Mouse (Mus musculus) lung, adult 2 months (tissue): ENCODE data around the gene Ppp1cb. TPM values are rescaled to one million over a fixed set of nuclear protein-coding genes. Genes with fewer than 3 reads are reported as not detected.
"Not testable (repeated sequence)": the region's sequence is repeated elsewhere in the genome, so short reads cannot be mapped to it uniquely, and the experiment has no call there.

Experiments used
- DNase-seq: peaks from one replicate; pipeline ENCODE4 v3.0.0; 2022
- H3K4me1 ChIP-seq: fragments of 200-500 bp; 2 replicates; pipeline ENCODE4 v1.6.1; 2011; ENCODE audit warnings: low read length; ENCODE audit not compliant: control insufficient read depth, insufficient read depth
- H3K4me3 ChIP-seq: fragments of 200-500 bp; replicated peaks from 2 replicates; pipeline ENCODE3; 2011; ENCODE audit warnings: low read depth, mild to moderate bottlenecking, control low read depth, low read length; ENCODE audit errors: extremely low read depth
- CTCF ChIP-seq: fragments of 200-500 bp; IDR thresholded peaks from 2 replicates; pipeline ENCODE4 v1.5.1; 2011; ENCODE audit warnings: mild to moderate bottlenecking, low read length, control low read depth; ENCODE audit not compliant: insufficient read depth
- POLR2A ChIP-seq: fragments of 200-500 bp; IDR thresholded peaks from 2 replicates; pipeline ENCODE4 v1.6.1; 2011; ENCODE audit warnings: low read depth, mild to moderate bottlenecking, control low read depth, low read length, borderline replicate concordance; ENCODE audit errors: extremely low read depth
- WGBS: fragments of 180-500 bp; shearing (Covaris S2); methylation state at CpG from one replicate; pipeline ENCODE4 v1.1.7; 2018; 5-methylcytosine and 5-hydroxymethylcytosine counted together
- polyA plus RNA-seq: library from polyadenylated mRNA; depleted of rRNA; stranded (reverse); fragments of >200 nt; gene quantifications from 2 replicates; pipeline ENCODE4 v1.2.3, GENCODE M21; 2012

Ppp1cb gene
- polyA plus RNA-seq, 1 experiment, result 44.2 TPM

GRCm38 (mm10) chr5:32422081-32422589 lies 36.5 kb upstream of the Ppp1cb start:
- WGBS, result 28% methylated on average over 15 of the region's 15 CpGs
- no peak overlapping the region for H3K4me3 ChIP-seq
- TF ChIP-seq CTCF (no peak), POLR2A (no peak)
- no peak for DNase-seq
- peaks cover 2% of the 10 kb centered on the region for H3K4me1 ChIP-seq

GRCm38 (mm10) chr5:32423339-32424046 lies 35.1 kb upstream of the Ppp1cb start:
- Histone ChIP-seq H3K4me3 (no peak overlapping the region), H3K4me1 (peaks cover 2% of the 10 kb centered on the region; the same call in 1 of the 2 replicates)
- 63% methylated on average over 11 of the region's 11 CpGs for WGBS
- TF ChIP-seq POLR2A (no peak), CTCF (no peak)
- no peak for DNase-seq

- WGBS, result 87% methylated on average over 8 of the region's 8 CpGs
- no peak for DNase-seq
- TF ChIP-seq POLR2A, result no peak
- peaks cover 2% of the 10 kb centered on the region; the same call in 1 of the 2 replicates for H3K4me1 ChIP-seq
- H3K4me3 ChIP-seq, result no peak overlapping the region
Measured at GRCm38 (mm10) chr5:32424464-32424863, 34.2 kb upstream of the Ppp1cb start.

GRCm38 (mm10) chr5:32425485-32426171 lies 33.0 kb upstream of the Ppp1cb start:
- TF ChIP-seq CTCF (no peak), POLR2A (no peak)
- DNase-seq, result no peak
- Histone ChIP-seq H3K4me3 (no peak overlapping the region), H3K4me1 (peaks cover 2% of the 10 kb centered on the region; the same call in 1 of the 2 replicates)
- WGBS, result 59% methylated on average over 14 of the region's 14 CpGs

GRCm38 (mm10) chr5:32430399-32430798 lies 28.2 kb upstream of the Ppp1cb start:
- no peak for DNase-seq
- no peak overlapping the region for H3K4me3 ChIP-seq
- WGBS, result 69% methylated on average over 1 of the region's 1 CpGs
- no peaks in the 10 kb centered on the region for H3K4me1 ChIP-seq
- TF ChIP-seq CTCF, result no peak
- TF ChIP-seq POLR2A, result no peak

GRCm38 (mm10) chr5:32434346-32434745 lies 24.3 kb upstream of the Ppp1cb start:
- not testable (repeated sequence) for H3K4me3 ChIP-seq, DNase-seq, H3K4me1 ChIP-seq
- 87% methylated on average over 3 of the region's 3 CpGs for WGBS

- 78% methylated on average over 3 of the region's 3 CpGs for WGBS
- H3K4me1 ChIP-seq, result no peaks in the 10 kb centered on the region; the same call in 1 of the 2 replicates
- H3K4me3 ChIP-seq, result no peak overlapping the region
- no peak for TF ChIP-seq CTCF
- TF ChIP-seq POLR2A, result no peak
- no peak for DNase-seq
Measured at GRCm38 (mm10) chr5:32435612-32436011, 23.0 kb upstream of the Ppp1cb start.

- no peak for DNase-seq
- WGBS, result 28% methylated on average over 5 of the region's 5 CpGs
- Histone ChIP-seq H3K4me1 (no peaks in the 10 kb centered on the region; the same call in 1 of the 2 replicates), H3K4me3 (no peak overlapping the region)
- TF ChIP-seq POLR2A (no peak), CTCF (no peak)
Measured at GRCm38 (mm10) chr5:32437901-32438563, 20.6 kb upstream of the Ppp1cb start.

GRCm38 (mm10) chr5:32438564-32438922 lies 20.1 kb upstream of the Ppp1cb start:
- WGBS, result 61% methylated on average over 2 of the region's 2 CpGs
- H3K4me3 ChIP-seq, result no peak overlapping the region
- no peaks in the 10 kb centered on the region; the same call in 1 of the 2 replicates for H3K4me1 ChIP-seq
- no peak for DNase-seq
- TF ChIP-seq CTCF (no peak), POLR2A (no peak)
